Mouse (Mus musculus) liver, embryonic 11.5 days (tissue): ENCODE measurements at regions not wholly inside any gene's neighbourhood (a gene's known extent, or its start where the extent isn't known, plus 50 kb on each side); places are given as distances from the start of the nearest gene placed in this dataset.

ENCODE experiments used
- ATAC-seq: fragments of 200-750 bp; cut with Nextera tagmentation; replicated peaks from 2 replicates; pipeline ENCODE4 v1.8.0; 2017; ENCODE audit warnings: moderate number of reproducible peaks, mild to moderate bottlenecking, moderate TSS enrichment, moderate library complexity; ENCODE audit not compliant: low FRiP score
- DNase-seq: peaks from one replicate; pipeline ENCODE4 v3.0.0-alpha.2; 2017; ENCODE audit warnings: low spot score
- H3K27ac ChIP-seq: fragments of 300-500 bp; sonication (generic); 2 replicates; pipeline ENCODE4 v1.5.1; 2014; ENCODE audit warnings: mild to moderate bottlenecking, low read depth, low read length, control low read depth
- H3K27me3 ChIP-seq: fragments of 300-500 bp; sonication (generic); replicated peaks from 2 replicates; pipeline ENCODE4 v1.6.1; 2014; ENCODE audit warnings: low read length, mixed read lengths; ENCODE audit not compliant: control insufficient read depth, insufficient read depth
- H3K36me3 ChIP-seq: fragments of 300-500 bp; sonication (generic); 2 replicates; pipeline ENCODE4 v1.6.1; 2014; ENCODE audit warnings: mild to moderate bottlenecking, low read length, moderate library complexity, mixed read lengths; ENCODE audit not compliant: control insufficient read depth, insufficient read depth
- H3K4me1 ChIP-seq: fragments of 300-500 bp; sonication (generic); replicated peaks from 2 replicates; pipeline ENCODE4 v1.6.1; 2014; ENCODE audit warnings: low read length, mixed read lengths; ENCODE audit not compliant: control insufficient read depth, insufficient read depth
- H3K4me2 ChIP-seq: fragments of 300-500 bp; sonication (generic); 2 replicates; pipeline ENCODE4 v1.6.1; 2014; ENCODE audit warnings: mild to moderate bottlenecking, control low read depth, moderate library complexity
- H3K4me3 ChIP-seq: fragments of 300-500 bp; sonication (generic); 2 replicates; pipeline ENCODE4 v1.5.1; 2014; ENCODE audit warnings: low read depth, low read length, control low read depth
- H3K9ac ChIP-seq: fragments of 300-500 bp; sonication (generic); 2 replicates; pipeline ENCODE4 v1.6.1; 2014; ENCODE audit warnings: low read depth, low read length, control low read depth
- H3K9me3 ChIP-seq: fragments of 300-500 bp; sonication (generic); 2 replicates; pipeline ENCODE4 v1.6.1; 2016; ENCODE audit warnings: low read length, inconsistent platforms, mixed read lengths; ENCODE audit not compliant: control insufficient read depth
- WGBS: fragments of 180-500 bp; shearing (Covaris S2); extraction: QIAGEN DNeasy Blood & Tissue Kit; methylation state at CpG from one replicate; pipeline ENCODE4 v1.1.7; 2014; 5-methylcytosine and 5-hydroxymethylcytosine counted together

DNA sequence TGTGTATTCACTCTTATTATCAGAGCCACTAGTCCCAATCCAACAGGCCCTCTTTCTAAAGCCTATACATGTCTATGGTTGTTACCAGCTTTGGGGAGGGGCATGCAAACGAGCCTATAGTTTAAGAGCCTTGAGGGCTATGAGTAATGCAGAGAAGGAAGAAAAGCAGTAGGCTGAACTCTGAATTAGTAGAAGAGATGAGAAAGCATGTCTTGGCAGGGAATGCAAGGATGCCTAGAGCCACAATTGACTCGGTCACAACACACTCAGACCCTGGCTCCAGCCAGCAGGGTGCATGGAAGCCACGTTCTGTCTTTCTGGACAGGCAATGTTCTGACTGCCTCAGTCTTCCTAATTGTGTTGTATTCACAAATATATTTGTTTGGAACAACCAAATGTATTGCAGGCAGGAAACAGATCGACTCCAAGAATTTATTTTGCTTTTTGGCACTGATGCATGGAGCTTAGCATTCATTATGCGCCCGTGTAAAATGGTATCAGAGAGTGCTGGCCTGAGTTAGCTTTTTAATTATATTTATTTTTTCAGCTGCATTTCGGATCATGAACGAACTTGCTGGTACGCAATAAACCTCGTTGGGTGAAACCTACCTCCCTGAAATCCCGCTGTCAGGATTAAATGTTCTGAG lies 110.2 kb downstream of the Rybp start:
- H3K4me2 ChIP-seq: no peak overlapping the region
- no peak overlapping the region for H3K27ac ChIP-seq
- no peaks in the 10 kb centered on the region for H3K9me3 ChIP-seq
- no peaks in the 10 kb centered on the region for H3K36me3 ChIP-seq
- H3K4me1 ChIP-seq: no peaks in the 10 kb centered on the region
- ATAC-seq (no peak), DNase-seq (no peak)
- no peak overlapping the region for H3K9ac ChIP-seq
- H3K27me3 ChIP-seq: no peaks in the 10 kb centered on the region; the same call in 1 of the 2 replicates
- H3K4me3 ChIP-seq: no peak overlapping the region
- WGBS: 87% methylated on average over 11 of the region's 11 CpGs

DNA sequence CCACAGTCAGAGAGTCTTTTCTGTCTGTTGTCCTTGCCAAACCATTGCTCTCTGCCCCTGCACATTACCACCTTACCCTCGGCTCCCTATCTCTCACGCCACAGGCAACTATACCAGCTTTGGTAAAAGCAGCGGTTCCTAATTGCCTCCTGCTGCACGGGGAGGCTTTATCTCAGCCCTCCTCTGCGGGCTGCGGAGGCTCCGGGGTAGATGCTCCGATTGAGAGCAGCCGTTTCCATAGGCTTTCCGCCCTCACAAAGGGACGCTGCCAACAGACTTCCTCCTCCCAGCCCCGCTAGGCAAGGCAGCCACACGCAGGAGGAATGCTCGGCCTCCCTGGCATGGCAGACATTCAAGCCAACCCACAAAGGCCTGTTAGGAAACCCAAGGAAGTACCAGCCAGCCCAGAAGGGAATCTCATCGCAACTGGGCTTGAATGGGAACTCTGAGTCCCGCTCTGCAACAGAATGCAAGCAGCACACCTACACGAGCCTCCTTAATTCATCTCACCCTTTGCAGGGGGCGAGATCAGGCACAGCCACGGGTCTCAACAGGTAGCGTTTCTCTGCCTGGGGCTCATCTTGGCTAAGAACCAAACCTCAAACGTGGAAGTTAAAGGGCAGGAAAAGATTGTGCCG lies 116.5 kb downstream of the Rybp start:
- H3K4me1 ChIP-seq: peaks cover 10% of the 10 kb centered on the region
- H3K4me3 ChIP-seq: no peak overlapping the region; the same call in 1 of the 2 replicates
- H3K4me2 ChIP-seq: peak overlapping the region; percentile 41
- H3K9ac ChIP-seq: 0 out of 2 replicates have a peak overlapping the region, but pooled peaks have one; percentile 18
- ATAC-seq (peak; percentile 73), DNase-seq (peak; percentile 56)
- no peaks in the 10 kb centered on the region; the same call in 1 of the 2 replicates for H3K27me3 ChIP-seq
- 6% methylated on average over 22 of the region's 22 CpGs for WGBS
- no peaks in the 10 kb centered on the region for H3K36me3 ChIP-seq
- no peaks in the 10 kb centered on the region for H3K9me3 ChIP-seq
- H3K27ac ChIP-seq: no peak overlapping the region

DNA sequence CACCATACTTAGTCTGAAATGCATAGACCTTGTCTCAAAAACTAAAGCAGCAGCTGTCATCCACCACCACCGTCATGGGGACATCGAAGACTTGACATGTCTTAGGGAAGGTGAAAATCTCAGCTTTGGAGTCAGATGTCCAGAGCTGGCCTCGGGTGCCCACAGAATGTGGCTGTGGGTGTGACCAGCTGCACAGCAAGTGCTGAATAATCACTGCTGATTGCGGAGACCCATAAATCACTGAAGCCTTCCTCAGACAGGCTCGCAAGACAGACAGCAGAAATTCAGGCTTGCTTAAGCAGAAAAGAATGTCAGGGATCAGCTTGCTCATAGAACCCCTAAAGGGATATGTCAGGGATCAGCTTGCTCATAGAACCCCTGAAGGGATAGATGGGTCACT lies 120.0 kb downstream of the Rybp start:
- Histone ChIP-seq H3K9ac (no peak overlapping the region), H3K27ac (no peak overlapping the region), H3K4me1 (peaks cover 19% of the 10 kb centered on the region), H3K9me3 (no peaks in the 10 kb centered on the region), H3K4me3 (no peak overlapping the region), H3K27me3 (peaks cover 12% of the 10 kb centered on the region), H3K36me3 (no peaks in the 10 kb centered on the region), H3K4me2 (no peak overlapping the region)
- ATAC-seq (no peak), DNase-seq (no peak)
- 57% methylated on average over 5 of the region's 5 CpGs for WGBS

DNA sequence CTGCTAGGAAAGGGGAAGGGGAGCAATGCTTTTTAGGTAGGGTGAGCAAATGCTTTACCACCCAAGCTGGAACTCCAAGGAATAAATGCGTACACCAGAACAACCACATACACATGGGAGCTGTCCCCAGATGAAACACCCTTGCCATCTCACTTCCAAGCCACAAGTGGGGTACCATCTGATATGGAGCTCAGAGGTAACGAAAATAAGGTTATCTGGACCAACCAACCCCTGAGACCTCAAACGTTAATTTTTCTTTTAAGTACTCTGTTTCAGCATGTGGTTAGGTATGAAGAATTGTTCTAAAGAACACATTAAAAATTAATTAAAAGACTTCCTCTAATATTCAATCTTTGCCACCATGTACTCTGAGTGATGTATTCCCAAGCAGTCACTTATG lies 121.5 kb downstream of the Rybp start:
- WGBS: 68% methylated on average over 3 of the region's 3 CpGs
- H3K27ac ChIP-seq: no peak overlapping the region
- DNase-seq (no peak), ATAC-seq (no peak)
- no peak overlapping the region for H3K4me2 ChIP-seq
- no peak overlapping the region for H3K4me3 ChIP-seq
- no peak overlapping the region for H3K9ac ChIP-seq
- peaks cover 13% of the 10 kb centered on the region; the same call in 1 of the 2 replicates for H3K4me1 ChIP-seq
- no peaks in the 10 kb centered on the region for H3K36me3 ChIP-seq
- H3K9me3 ChIP-seq: no peaks in the 10 kb centered on the region
- H3K27me3 ChIP-seq: peaks cover 15% of the 10 kb centered on the region

DNA sequence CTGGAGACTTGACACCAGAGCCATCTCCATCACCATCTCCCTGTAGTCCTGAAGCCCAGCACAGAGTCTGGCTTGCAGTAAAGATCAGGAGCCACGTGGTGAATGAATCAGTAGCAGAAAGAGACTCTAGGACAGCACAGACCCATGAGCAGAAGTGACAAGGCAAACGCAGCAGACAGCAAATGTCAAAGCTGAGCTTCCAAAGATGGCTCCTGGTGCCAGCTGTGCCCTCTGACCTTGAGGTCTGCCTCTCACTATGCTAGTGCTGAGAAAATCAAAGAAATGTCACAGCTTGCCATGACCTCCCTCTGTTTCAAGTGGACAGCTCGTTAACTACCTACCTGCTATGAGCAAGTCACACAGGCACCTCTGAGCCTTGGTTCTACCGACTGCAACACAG lies 123.1 kb downstream of the Rybp start:
- ATAC-seq: no peak

DNA sequence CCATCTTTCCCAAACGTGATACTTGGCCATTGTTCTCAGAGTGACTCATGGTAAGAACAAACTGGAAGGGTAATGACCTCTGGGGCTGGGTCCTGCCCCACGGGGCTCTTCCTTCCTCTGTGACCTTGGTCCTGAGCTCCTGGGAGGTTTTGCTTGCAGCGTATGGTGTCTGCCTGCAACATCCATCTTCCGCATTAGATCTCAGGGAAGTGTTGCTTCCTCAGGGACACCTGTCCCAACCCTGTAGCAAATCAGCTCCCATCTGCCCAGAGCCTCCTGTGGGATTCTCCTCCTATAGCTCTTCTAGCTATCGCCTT lies 123.5 kb downstream of the Rybp start:
- WGBS: 46% methylated on average over 5 of the region's 5 CpGs
- DNase-seq (no peak), ATAC-seq (no peak)
- no peak overlapping the region for H3K4me3 ChIP-seq
- no peak overlapping the region for H3K27ac ChIP-seq
- no peak overlapping the region for H3K4me2 ChIP-seq
- H3K36me3 ChIP-seq: no peaks in the 10 kb centered on the region
- H3K9ac ChIP-seq: no peak overlapping the region
- no peaks in the 10 kb centered on the region for H3K9me3 ChIP-seq
- H3K27me3 ChIP-seq: peaks cover 15% of the 10 kb centered on the region
- peaks cover 13% of the 10 kb centered on the region for H3K4me1 ChIP-seq

More for the DNA sequence above, 123.1 kb downstream of the Rybp start:
- peaks cover 15% of the 10 kb centered on the region for H3K27me3 ChIP-seq
- H3K36me3 ChIP-seq: no peaks in the 10 kb centered on the region
- no peaks in the 10 kb centered on the region for H3K9me3 ChIP-seq
- no peak overlapping the region for H3K4me2 ChIP-seq
- no peak overlapping the region for H3K4me3 ChIP-seq
- peaks cover 13% of the 10 kb centered on the region for H3K4me1 ChIP-seq
- H3K27ac ChIP-seq: no peak overlapping the region
- DNase-seq: no peak
- 45% methylated on average over 4 of the region's 4 CpGs for WGBS
- no peak overlapping the region for H3K9ac ChIP-seq

DNA sequence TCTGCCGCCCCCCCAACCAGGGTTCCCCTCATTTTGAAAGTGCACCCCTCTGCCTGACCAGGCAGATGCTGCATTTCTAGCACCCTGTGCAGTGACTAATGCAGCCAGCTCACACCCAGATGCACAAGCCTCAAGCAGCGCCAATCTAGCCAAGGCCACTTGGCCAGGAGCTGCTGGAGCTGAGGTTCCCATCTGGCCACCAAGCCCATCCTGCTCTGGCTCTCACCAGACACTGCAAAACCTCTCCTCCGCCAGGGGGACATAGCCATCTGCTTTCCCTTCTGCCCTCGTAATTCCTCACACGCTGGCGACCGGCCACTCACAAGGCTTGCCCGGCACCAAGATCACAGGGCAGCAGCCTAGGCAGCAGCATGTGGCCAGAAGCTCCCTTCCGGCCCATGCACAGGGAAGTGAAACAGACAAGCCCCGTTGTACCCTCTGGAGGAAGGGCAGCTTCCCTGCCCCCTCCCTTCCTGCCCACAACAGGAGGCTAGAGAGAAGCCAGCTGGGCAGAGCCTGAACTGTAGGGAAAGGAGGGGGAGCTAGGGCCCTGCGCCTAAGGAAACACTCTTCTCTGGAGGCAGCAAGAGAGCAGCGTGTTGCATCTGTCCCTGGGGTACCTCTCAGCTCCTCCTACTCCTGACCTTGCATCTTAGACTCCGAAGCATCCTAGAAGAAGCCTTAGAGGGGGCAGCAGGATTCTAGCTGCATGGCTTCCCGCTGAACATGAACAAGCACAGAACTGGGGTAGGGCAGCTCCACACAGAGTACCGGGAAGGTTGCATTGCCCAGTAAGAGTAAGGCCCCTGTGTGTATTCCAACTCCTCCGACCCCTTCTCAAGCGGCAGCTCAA lies 124.1 kb downstream of the Rybp start:
- no peak overlapping the region for H3K4me3 ChIP-seq
- H3K27me3 ChIP-seq: peaks cover 15% of the 10 kb centered on the region
- peak overlapping the region; percentile 44 for H3K4me2 ChIP-seq
- H3K9me3 ChIP-seq: no peaks in the 10 kb centered on the region
- no peaks in the 10 kb centered on the region for H3K36me3 ChIP-seq
- DNase-seq (peak; percentile 51), ATAC-seq (peak; percentile 52; the same call in 1 of the 2 replicates)
- H3K27ac ChIP-seq: no peak overlapping the region
- peaks cover 13% of the 10 kb centered on the region for H3K4me1 ChIP-seq
- WGBS: 12% methylated on average over 17 of the region's 17 CpGs
- 0 out of 2 replicates have a peak overlapping the region, but pooled peaks have one; percentile 1 for H3K9ac ChIP-seq

DNA sequence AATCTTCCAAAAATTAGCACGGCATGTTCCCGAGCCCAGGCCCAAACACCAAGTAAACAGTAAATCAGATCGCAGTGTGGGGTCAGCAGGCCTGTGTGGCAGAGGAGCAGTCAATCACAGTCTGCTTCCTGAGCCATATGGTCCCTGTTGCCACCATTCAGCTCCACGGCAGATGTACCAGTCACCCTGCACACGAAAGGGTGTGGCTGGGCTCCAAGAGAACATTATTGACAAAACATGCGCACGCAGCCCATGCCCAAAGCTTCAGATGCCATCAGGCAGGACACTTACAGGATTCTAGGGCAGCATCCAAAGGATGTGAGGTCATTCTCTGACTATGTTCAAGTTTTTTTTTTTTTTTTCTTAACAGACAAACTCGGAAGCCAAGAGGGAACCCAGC lies 126.6 kb downstream of the Rybp start:
- H3K4me1 ChIP-seq: peaks cover 14% of the 10 kb centered on the region
- 70% methylated on average over 8 of the region's 8 CpGs for WGBS
- no peak overlapping the region for H3K4me2 ChIP-seq

More for the DNA sequence above, 126.6 kb downstream of the Rybp start:
- H3K4me3 ChIP-seq: no peak overlapping the region
- H3K27ac ChIP-seq: no peak overlapping the region
- no peaks in the 10 kb centered on the region for H3K36me3 ChIP-seq
- no peaks in the 10 kb centered on the region for H3K9me3 ChIP-seq
- peaks cover 15% of the 10 kb centered on the region for H3K27me3 ChIP-seq
- H3K9ac ChIP-seq: no peak overlapping the region
- no peak for ATAC-seq
- DNase-seq: no peak
